Mouse (Mus musculus): ENCODE measurements around the gene Zbtb25. TPM values are rescaled to one million over a fixed set of nuclear protein-coding genes. Genes with fewer than 3 reads are reported as not detected.
A peak's percentile ranks its signal among the peaks of the same experiment; 100 is the strongest.

Zbtb25 gene
- total and polyA plus RNA-seq, 2 experiments from 2014 or later, result 11.5 to 19.9 TPM

DNA sequence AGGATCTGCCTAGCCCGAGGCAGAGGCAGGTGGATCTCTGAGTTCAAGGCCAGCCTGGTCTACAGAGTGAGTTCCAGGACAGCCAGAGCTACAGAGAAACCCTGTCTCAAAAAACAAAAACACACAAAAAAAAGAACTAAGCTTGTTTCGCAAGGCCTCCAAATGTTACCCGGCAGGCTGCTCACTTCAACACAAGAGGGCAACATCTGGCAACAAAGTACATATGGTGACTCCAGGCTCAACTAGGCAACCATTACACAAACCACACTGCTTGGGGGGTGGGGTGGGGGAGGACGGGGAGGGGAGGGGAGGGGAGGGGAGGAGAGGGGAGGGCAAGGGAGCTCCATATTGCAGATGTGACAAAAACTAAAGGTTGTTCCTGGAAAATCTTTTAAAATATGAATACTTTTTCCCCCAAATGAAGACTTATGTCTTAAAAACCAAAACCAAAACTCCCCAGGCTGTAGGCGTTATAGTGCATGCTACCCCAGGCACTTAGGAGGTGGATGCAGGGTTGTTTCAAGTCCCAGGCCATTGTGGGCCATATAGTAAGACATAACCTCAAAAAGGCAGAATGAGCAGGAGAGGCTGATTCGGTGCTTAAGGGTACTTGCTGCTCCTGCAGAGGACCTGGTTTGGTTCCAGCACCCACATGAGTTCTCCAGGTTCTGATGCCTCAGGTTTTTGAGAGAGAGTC, 23.5 kb downstream of the Zbtb25 start:
- 88% methylated on average over 5 of the region's 6 CpGs for WGBS
- DNase-seq (ENCODE audit: low spot score) (no peak), ATAC-seq (ENCODE audit: low FRiP score) (no peak)
- TF ChIP-seq CTCF (IDR thresholded peaks at IDR 0.05), result peak; percentile 59
- Histone ChIP-seq H3K27me3 (ENCODE audit: insufficient read depth, low read length) (no peaks in the 10 kb centered on the region), H3K4me3 (ENCODE audit: low read depth, low read length) (no peak overlapping the region), H3K9ac (replicated peaks; ENCODE audit: low read length, poor library complexity, severe bottlenecking) (no peak overlapping the region), H3K27ac (ENCODE audit: low read depth, low read length) (no peak overlapping the region), H3K4me2 (ENCODE audit: low read depth, low read length, poor library complexity, severe bottlenecking) (no peak overlapping the region), H3K9me3 (ENCODE audit: low read length) (no peaks in the 10 kb centered on the region), H3K4me1 (ENCODE audit: insufficient read depth, low read length) (no peaks in the 10 kb centered on the region), H3K36me3 (ENCODE audit: insufficient read depth, low read length) (0 out of 2 replicates have a peak, but pooled peaks cover 16% of the 10 kb centered on the region)

- H3K9me3 ChIP-seq (ENCODE audit: low read length), result no peaks in the 10 kb centered on the region
- peak; percentile 88 for TF ChIP-seq CTCF (IDR thresholded peaks at IDR 0.05)
- DNase-seq (ENCODE audit: low spot score) (peak; percentile 73), ATAC-seq (ENCODE audit: low FRiP score) (no peak)
- no peak overlapping the region for H3K9ac ChIP-seq (replicated peaks; ENCODE audit: low read length, poor library complexity, severe bottlenecking)
- H3K36me3 ChIP-seq (ENCODE audit: insufficient read depth, low read length), result no peaks in the 10 kb centered on the region
- no peaks in the 10 kb centered on the region for H3K27me3 ChIP-seq (ENCODE audit: insufficient read depth, low read length)
- H3K4me3 ChIP-seq (ENCODE audit: low read depth, low read length), result no peak overlapping the region
- WGBS, result 3% methylated on average over 4 of the region's 4 CpGs
- no peaks in the 10 kb centered on the region for H3K4me1 ChIP-seq (ENCODE audit: insufficient read depth, low read length)
- no peak overlapping the region for H3K4me2 ChIP-seq (ENCODE audit: low read depth, low read length, poor library complexity, severe bottlenecking)
- no peak overlapping the region for H3K27ac ChIP-seq (ENCODE audit: low read depth, low read length)
These were observed 28.3 kb downstream of the Zbtb25 start for GRCm38 (mm10) chr12:76341080-76341479.

DNA sequence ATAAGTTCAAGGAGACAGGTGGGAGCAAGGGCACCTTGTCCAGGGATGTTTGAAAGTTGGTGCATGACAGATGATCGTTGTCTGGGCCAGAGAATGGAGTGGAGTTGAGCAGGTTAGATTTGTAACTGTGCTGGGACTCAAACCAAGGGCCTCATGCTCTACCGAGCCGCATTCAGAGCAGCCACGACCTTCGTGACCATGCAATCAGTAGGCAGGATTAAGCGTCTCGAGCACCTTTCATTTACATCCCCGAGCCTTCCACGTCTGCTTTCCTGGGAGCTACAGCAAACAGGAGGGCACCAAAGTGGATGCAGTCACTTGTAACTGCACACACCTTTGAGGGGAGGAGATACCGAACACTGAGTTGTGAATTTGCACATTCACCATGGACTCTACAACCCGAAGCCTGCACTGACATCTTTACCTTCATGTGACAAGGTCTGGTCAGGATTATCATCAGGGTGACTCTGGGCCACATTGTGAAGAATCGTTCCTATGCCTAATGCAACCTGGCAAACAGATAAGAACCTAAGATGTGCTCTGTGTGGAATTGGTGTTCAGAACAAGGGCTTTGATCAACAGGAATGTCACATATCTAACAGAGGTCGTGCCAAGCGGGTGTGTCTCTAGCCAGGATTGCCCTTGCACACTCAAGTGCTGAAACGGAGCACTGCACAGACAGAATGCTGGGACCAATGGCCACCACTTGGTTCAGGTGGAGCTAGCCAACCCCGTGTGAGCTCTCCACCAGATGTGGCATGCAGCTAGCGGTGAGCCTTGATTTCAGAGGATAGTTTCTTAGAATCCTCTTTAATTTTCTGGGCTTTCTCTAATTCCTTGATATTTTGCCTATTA, 33.1 kb downstream of the Zbtb25 start:
- no peak overlapping the region for H3K4me2 ChIP-seq (ENCODE audit: low read depth, low read length, poor library complexity, severe bottlenecking)
- H3K9ac ChIP-seq (replicated peaks; ENCODE audit: low read length, poor library complexity, severe bottlenecking), result no peak overlapping the region
- no peak for TF ChIP-seq CTCF (IDR thresholded peaks at IDR 0.05)
- ATAC-seq (ENCODE audit: low FRiP score) (no peak), DNase-seq (ENCODE audit: low spot score) (no peak)
- no peaks in the 10 kb centered on the region for H3K36me3 ChIP-seq (ENCODE audit: insufficient read depth, low read length)
- 79% methylated on average over 17 of the region's 17 CpGs for WGBS
- no peak overlapping the region for H3K27ac ChIP-seq (ENCODE audit: low read depth, low read length)
- H3K4me1 ChIP-seq (ENCODE audit: insufficient read depth, low read length), result no peaks in the 10 kb centered on the region
- H3K4me3 ChIP-seq (ENCODE audit: low read depth, low read length), result no peak overlapping the region
- no peaks in the 10 kb centered on the region for H3K27me3 ChIP-seq (ENCODE audit: insufficient read depth, low read length)
- no peaks in the 10 kb centered on the region for H3K9me3 ChIP-seq (ENCODE audit: low read length)

- no peak overlapping the region for H3K4me2 ChIP-seq (ENCODE audit: low read depth, low read length, poor library complexity, severe bottlenecking)
- TF ChIP-seq CTCF (IDR thresholded peaks at IDR 0.05), result no peak
- no peak for DNase-seq (ENCODE audit: low spot score)
- H3K4me1 ChIP-seq (ENCODE audit: insufficient read depth, low read length), result no peaks in the 10 kb centered on the region
- no peaks in the 10 kb centered on the region for H3K36me3 ChIP-seq (ENCODE audit: insufficient read depth, low read length)
- H3K27me3 ChIP-seq (ENCODE audit: insufficient read depth, low read length), result no peaks in the 10 kb centered on the region
- 85% methylated on average over 5 of the region's 5 CpGs for WGBS
- no peak overlapping the region for H3K9ac ChIP-seq (replicated peaks; ENCODE audit: low read length, poor library complexity, severe bottlenecking)
- no peak overlapping the region for H3K27ac ChIP-seq (ENCODE audit: low read depth, low read length)
- H3K4me3 ChIP-seq (ENCODE audit: low read depth, low read length), result no peak overlapping the region
- no peak for ATAC-seq (ENCODE audit: low FRiP score)
- no peaks in the 10 kb centered on the region for H3K9me3 ChIP-seq (ENCODE audit: low read length)
These were observed 33.8 kb downstream of the Zbtb25 start for GRCm38 (mm10) chr12:76335641-76336040.

DNA sequence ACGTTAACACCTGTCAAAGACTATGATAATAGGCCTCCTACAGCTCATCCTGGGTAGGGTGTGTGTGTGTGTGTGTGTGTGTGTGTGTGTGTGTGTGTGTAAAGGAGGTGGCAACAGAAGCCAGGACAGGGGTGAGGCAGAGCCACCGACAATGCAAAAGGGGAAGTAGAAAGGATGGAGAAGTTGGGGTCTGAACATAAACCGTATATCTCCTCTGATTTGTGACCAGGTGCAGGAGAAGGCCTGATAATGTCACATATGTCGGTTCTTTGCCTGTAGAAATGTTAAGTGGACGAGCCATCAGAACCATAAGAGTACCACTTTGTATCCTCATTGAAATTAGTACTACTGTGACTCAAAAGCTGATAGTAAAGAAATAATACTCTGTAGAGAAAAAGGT, 35.7 kb downstream of the Zbtb25 start:
- TF ChIP-seq CTCF (IDR thresholded peaks at IDR 0.05), result no peak
- H3K4me3 ChIP-seq (ENCODE audit: low read depth, low read length), result no peak overlapping the region
- 94% methylated on average over 5 of the region's 5 CpGs for WGBS

More for the DNA sequence above, 35.7 kb downstream of the Zbtb25 start:
- Histone ChIP-seq H3K27me3 (ENCODE audit: insufficient read depth, low read length) (no peaks in the 10 kb centered on the region), H3K9me3 (ENCODE audit: low read length) (no peaks in the 10 kb centered on the region), H3K4me1 (ENCODE audit: insufficient read depth, low read length) (no peaks in the 10 kb centered on the region), H3K4me2 (ENCODE audit: low read depth, low read length, poor library complexity, severe bottlenecking) (no peak overlapping the region), H3K9ac (replicated peaks; ENCODE audit: low read length, poor library complexity, severe bottlenecking) (no peak overlapping the region), H3K36me3 (ENCODE audit: insufficient read depth, low read length) (peaks cover 1% of the 10 kb centered on the region; the same call in 1 of the 2 replicates), H3K27ac (ENCODE audit: low read depth, low read length) (no peak overlapping the region)
- no peak for ATAC-seq (ENCODE audit: low FRiP score)
- DNase-seq (ENCODE audit: low spot score), result no peak
